Mouse (Mus musculus): ENCODE results near the gene Exoc4.

Exoc4 gene

GRCm38 (mm10) chr6:33631133-33631532, 382.2 kb downstream of the Exoc4 start:
- no peak for DNase-seq (ENCODE audit: low spot score in 2 of 2)

GRCm38 (mm10) chr6:33637192-33637591, 388.3 kb downstream of the Exoc4 start:
- no peak for DNase-seq (ENCODE audit: low spot score in 2 of 2)

- peak in 1 of 2 experiments; percentile 18 for DNase-seq (ENCODE audit: low spot score in 2 of 2)
Measured at GRCm38 (mm10) chr6:33681778-33682640, 433.1 kb downstream of the Exoc4 start.

- DNase-seq (ENCODE audit: low spot score in 2 of 2): no peak
Measured at GRCm38 (mm10) chr6:33683533-33683932, 434.6 kb downstream of the Exoc4 start.

GRCm38 (mm10) chr6:33685321-33685720, 436.4 kb downstream of the Exoc4 start:
- DNase-seq (ENCODE audit: low spot score in 2 of 2): no peak

GRCm38 (mm10) chr6:33690601-33691000, 441.7 kb downstream of the Exoc4 start:
- DNase-seq (ENCODE audit: low spot score in 2 of 2): peak in 1 of 2 experiments; percentile 11

- no peak for DNase-seq (ENCODE audit: low spot score in 2 of 2)
Measured at GRCm38 (mm10) chr6:33696976-33697375, 448.1 kb downstream of the Exoc4 start.

GRCm38 (mm10) chr6:33708907-33709306, 460.0 kb downstream of the Exoc4 start:
- DNase-seq (ENCODE audit: low spot score in 2 of 2): no peak

- DNase-seq (ENCODE audit: low spot score in 2 of 2): no peak
Measured at GRCm38 (mm10) chr6:33709340-33709739, 460.5 kb downstream of the Exoc4 start.

- no peak for DNase-seq (ENCODE audit: low spot score in 2 of 2)
Measured at GRCm38 (mm10) chr6:33711742-33712141, 462.9 kb downstream of the Exoc4 start.

- DNase-seq (ENCODE audit: low spot score in 2 of 2): no peak
Measured at GRCm38 (mm10) chr6:33712540-33713118, 463.7 kb downstream of the Exoc4 start.

GRCm38 (mm10) chr6:33716254-33716965, 467.5 kb downstream of the Exoc4 start:
- DNase-seq (ENCODE audit: low spot score in 2 of 2): no peak

GRCm38 (mm10) chr6:33721166-33721565, 472.3 kb downstream of the Exoc4 start:
- DNase-seq (ENCODE audit: low spot score in 2 of 2): no peak

- DNase-seq (ENCODE audit: low spot score in 2 of 2): no peak
Measured at GRCm38 (mm10) chr6:33722811-33723210, 473.9 kb downstream of the Exoc4 start.

- DNase-seq (ENCODE audit: low spot score in 2 of 2): peak in 1 of 2 experiments; percentile 25
Measured at GRCm38 (mm10) chr6:33724596-33724995, 475.7 kb downstream of the Exoc4 start.

GRCm38 (mm10) chr6:33727271-33727670, 478.4 kb downstream of the Exoc4 start:
- no peak for DNase-seq (ENCODE audit: low spot score in 2 of 2)

GRCm38 (mm10) chr6:33732214-33732613, 483.3 kb downstream of the Exoc4 start:
- DNase-seq (ENCODE audit: low spot score in 2 of 2): no peak

- DNase-seq (ENCODE audit: low spot score in 2 of 2): no peak
Measured at GRCm38 (mm10) chr6:33733602-33734001, 484.7 kb downstream of the Exoc4 start.

GRCm38 (mm10) chr6:33734032-33734431, 485.1 kb downstream of the Exoc4 start:
- DNase-seq (ENCODE audit: low spot score in 2 of 2): no peak

GRCm38 (mm10) chr6:33738857-33739291, 490.0 kb downstream of the Exoc4 start:
- DNase-seq (ENCODE audit: low spot score in 2 of 2): no peak

- no peak for DNase-seq (ENCODE audit: low spot score in 2 of 2)
Measured at GRCm38 (mm10) chr6:33739304-33739703, 490.4 kb downstream of the Exoc4 start.

- DNase-seq (ENCODE audit: low spot score in 2 of 2): no peak
Measured at GRCm38 (mm10) chr6:33755976-33756375, 507.1 kb downstream of the Exoc4 start.
